Mouse (Mus musculus): Measurements from ENCODE around the gene Cpt1b.

DNA sequence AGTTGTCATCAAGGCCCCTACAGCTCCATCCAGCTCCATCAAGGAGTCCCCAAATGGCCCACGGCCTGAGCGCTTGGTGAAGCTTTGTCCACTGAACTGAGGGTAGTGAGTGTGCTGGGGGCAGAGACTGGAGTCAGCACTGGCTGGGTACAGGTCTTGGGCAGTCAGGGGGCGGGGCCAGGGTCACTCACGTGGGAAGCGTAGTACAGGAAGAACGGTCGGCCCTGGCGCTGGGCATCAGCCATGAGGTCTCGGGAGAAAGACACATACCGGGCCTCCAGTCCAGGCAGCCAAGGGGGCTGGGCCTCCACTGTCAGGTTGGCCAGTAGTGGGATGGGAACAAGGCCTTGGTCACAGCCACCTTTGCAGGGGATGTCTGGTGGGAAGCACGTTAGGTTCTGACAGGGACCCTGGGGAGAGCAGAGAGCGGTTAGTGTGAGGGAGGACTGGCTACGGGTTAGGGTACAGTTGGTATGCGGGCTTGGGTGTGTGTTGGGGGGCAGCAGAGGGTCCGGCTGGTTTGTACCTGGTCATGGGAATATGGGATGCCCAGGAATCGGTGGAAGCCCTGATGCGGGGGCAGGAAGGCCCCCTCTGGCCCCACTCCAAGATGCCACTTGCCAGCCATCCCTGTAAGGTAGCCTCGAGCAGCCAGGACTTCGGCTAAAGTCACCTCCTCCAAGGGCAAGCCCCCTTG is 49.1 kb upstream of the Cpt1b start:
- TF ChIP-seq POLR2A (IDR thresholded peaks at IDR 0.05; ENCODE audit: insufficient read depth, low read depth, low read length) (no peak), CTCF (IDR thresholded peaks at IDR 0.05; ENCODE audit: insufficient read depth, low read depth, low read length) (no peak)

Data from olfactory bulb, adult 2 months (tissue).